Mouse (Mus musculus) kidney, adult 2 months (tissue): ENCODE measurements around the gene Klra2. TPM values are rescaled to one million over a fixed set of nuclear protein-coding genes. Genes with fewer than 3 reads are reported as not detected.

ENCODE experiments used
- DNase-seq: peaks from one replicate; pipeline ENCODE4 v3.0.0; 2021
- H3K27ac ChIP-seq: fragments of 200-500 bp; 2 replicates; pipeline ENCODE4 v1.5.1; 2012; ENCODE audit warnings: low read depth, low read length, control low read depth, inconsistent platforms; ENCODE audit not compliant: insufficient read depth
- H3K27me3 ChIP-seq: fragments of 200-500 bp; replicated peaks from 2 replicates; pipeline ENCODE4 v1.6.1; 2012; ENCODE audit warnings: mild to moderate bottlenecking, moderate library complexity, low read length, inconsistent platforms; ENCODE audit not compliant: control insufficient read depth, insufficient read depth
- H3K36me3 ChIP-seq: fragments of 200-500 bp; 2 replicates; pipeline ENCODE4 v1.6.1; 2012; ENCODE audit warnings: mild to moderate bottlenecking, moderate library complexity, low read length, inconsistent platforms; ENCODE audit not compliant: control insufficient read depth, insufficient read depth
- H3K4me1 ChIP-seq: fragments of 200-500 bp; 2 replicates; pipeline ENCODE4 v1.6.1; 2011; ENCODE audit warnings: low read length; ENCODE audit not compliant: control insufficient read depth, insufficient read depth
- H3K4me3 ChIP-seq: fragments of 200-500 bp; 2 replicates; pipeline ENCODE4 v1.5.1; 2011; ENCODE audit warnings: mild to moderate bottlenecking, low read depth, low read length, control low read depth; ENCODE audit not compliant: insufficient read depth
- CTCF ChIP-seq: fragments of 200-500 bp; conservative IDR thresholded peaks from 2 replicates; pipeline ENCODE4 v1.5.1; 2011; ENCODE audit warnings: low read depth, mild to moderate bottlenecking, control low read depth, low read length, moderate library complexity, mixed read lengths; ENCODE audit not compliant: insufficient read depth, insufficient read length
- POLR2A ChIP-seq: fragments of 200-500 bp; IDR thresholded peaks from one replicate; pipeline ENCODE4 v1.6.1; 2011; ENCODE audit warnings: low read depth, low read length, control low read depth
- WGBS: fragments of 180-500 bp; shearing (Covaris S2); methylation state at CpG from one replicate; pipeline ENCODE4 v1.1.7; 2018; 5-methylcytosine and 5-hydroxymethylcytosine counted together
- polyA plus RNA-seq: library from polyadenylated mRNA; depleted of rRNA; stranded (reverse); fragments of >200 nt; gene quantifications from 2 replicates; pipeline ENCODE4 v1.2.3, GENCODE M21; 2012

Klra2 gene
- polyA plus RNA-seq, 1 experiment, result 0.31 TPM

GRCm38 (mm10) chr6:131276659-131277058 is 29.5 kb upstream of the Klra2 start:
- 82% methylated on average over 4 of the region's 4 CpGs for WGBS
- DNase-seq, result no peak
- H3K4me3 ChIP-seq, result no peak overlapping the region
- TF ChIP-seq POLR2A (no peak), CTCF (no peak)
- no peaks in the 10 kb centered on the region for H3K27me3 ChIP-seq
- H3K4me1 ChIP-seq, result no peaks in the 10 kb centered on the region
- H3K36me3 ChIP-seq, result no peaks in the 10 kb centered on the region
- no peak overlapping the region for H3K27ac ChIP-seq

- no peak overlapping the region for H3K4me3 ChIP-seq
- no peak overlapping the region for H3K27ac ChIP-seq
- H3K36me3 ChIP-seq, result no peaks in the 10 kb centered on the region
- DNase-seq, result no peak
- no peaks in the 10 kb centered on the region for H3K4me1 ChIP-seq
- WGBS, result 95% methylated on average over 1 of the region's 1 CpGs
- no peak for TF ChIP-seq CTCF
- TF ChIP-seq POLR2A, result no peak
- H3K27me3 ChIP-seq, result no peaks in the 10 kb centered on the region
These were observed 25.1 kb upstream of the Klra2 start for GRCm38 (mm10) chr6:131272311-131272710.

- 0 out of 2 replicates have a peak, but pooled peaks cover 1% of the 10 kb centered on the region for H3K27me3 ChIP-seq
- H3K4me1 ChIP-seq, result no peaks in the 10 kb centered on the region
- H3K4me3 ChIP-seq, result no peak overlapping the region
- no peaks in the 10 kb centered on the region for H3K36me3 ChIP-seq
- no peak for DNase-seq
- TF ChIP-seq CTCF (no peak), POLR2A (no peak)
- 62% methylated on average over 1 of the region's 1 CpGs for WGBS
- H3K27ac ChIP-seq, result no peak overlapping the region
These were observed 23.1 kb upstream of the Klra2 start for GRCm38 (mm10) chr6:131270312-131270711.

GRCm38 (mm10) chr6:131269599-131269998 is 22.4 kb upstream of the Klra2 start:
- no peak for DNase-seq
- Histone ChIP-seq H3K27ac (no peak overlapping the region), H3K27me3 (peaks cover 1% of the 10 kb centered on the region; the same call in 1 of the 2 replicates), H3K4me3 (no peak overlapping the region), H3K36me3 (no peaks in the 10 kb centered on the region), H3K4me1 (no peaks in the 10 kb centered on the region)
- WGBS, result 86% methylated on average over 2 of the region's 2 CpGs
- TF ChIP-seq POLR2A (no peak), CTCF (no peak)

GRCm38 (mm10) chr6:131264175-131264574 is 17.0 kb upstream of the Klra2 start:
- Histone ChIP-seq H3K4me3 (no peak overlapping the region), H3K36me3 (no peaks in the 10 kb centered on the region), H3K27me3 (peaks cover 1% of the 10 kb centered on the region; the same call in 1 of the 2 replicates), H3K4me1 (no peaks in the 10 kb centered on the region), H3K27ac (no peak overlapping the region)
- TF ChIP-seq CTCF (no peak), POLR2A (no peak)
- 80% methylated on average over 5 of the region's 5 CpGs for WGBS
- DNase-seq, result no peak

GRCm38 (mm10) chr6:131262778-131263177 is 15.6 kb upstream of the Klra2 start:
- no peak overlapping the region for H3K4me3 ChIP-seq
- H3K27me3 ChIP-seq, result peaks cover 1% of the 10 kb centered on the region; the same call in 1 of the 2 replicates
- DNase-seq, result no peak
- H3K4me1 ChIP-seq, result no peaks in the 10 kb centered on the region
- TF ChIP-seq CTCF (no peak), POLR2A (no peak)
- 61% methylated on average over 3 of the region's 3 CpGs for whole genome bisulfite sequencing
- no peaks in the 10 kb centered on the region for H3K36me3 ChIP-seq
- H3K27ac ChIP-seq, result no peak overlapping the region

- WGBS, result 71% methylated on average over 3 of the region's 3 CpGs
These were observed 14.8 kb upstream of the Klra2 start for GRCm38 (mm10) chr6:131262009-131262408.

More at GRCm38 (mm10) chr6:131262009-131262408, 14.8 kb upstream of the Klra2 start:
- DNase-seq, result no peak
- no peak for TF ChIP-seq POLR2A
- TF ChIP-seq CTCF, result no peak
- no peak overlapping the region for H3K27ac ChIP-seq
- H3K36me3 ChIP-seq, result no peaks in the 10 kb centered on the region
- H3K4me1 ChIP-seq, result no peaks in the 10 kb centered on the region
- H3K4me3 ChIP-seq, result no peak overlapping the region
- peaks cover 1% of the 10 kb centered on the region; the same call in 1 of the 2 replicates for H3K27me3 ChIP-seq
